Mouse (Mus musculus) hindbrain, embryonic 14.5 days (tissue): ENCODE measurements at regions not wholly inside any gene's neighbourhood (a gene's known extent, or its start where the extent isn't known, plus 50 kb on each side); places are given as distances from the start of the nearest gene placed in this dataset.
A peak's percentile ranks its signal among the peaks of the same experiment; 100 is the strongest.

Source experiments
- ATAC-seq: fragments of 200-750 bp; cut with Nextera tagmentation; 2 replicates; pipeline ENCODE4 v1.8.0; 2017; ENCODE audit warnings: moderate number of reproducible peaks, mild to moderate bottlenecking, moderate TSS enrichment, moderate library complexity; ENCODE audit not compliant: low FRiP score
- DNase-seq: peaks from one replicate; pipeline ENCODE4 v3.0.0-alpha.2; 2015; ENCODE audit warnings: low spot score
- H3K27ac ChIP-seq: fragments of 300-500 bp; sonication (generic); 2 replicates; pipeline ENCODE4 v1.5.1; 2014; ENCODE audit warnings: mild to moderate bottlenecking, moderate library complexity
- H3K27me3 ChIP-seq: fragments of 300-500 bp; sonication (generic); 2 replicates; pipeline ENCODE4 v1.6.1; 2014; ENCODE audit warnings: mild to moderate bottlenecking, low read length, mixed read lengths; ENCODE audit not compliant: control insufficient read depth, insufficient read depth
- H3K36me3 ChIP-seq: fragments of 300-500 bp; sonication (generic); replicated peaks from 2 replicates; pipeline ENCODE4 v1.6.1; 2014; ENCODE audit not compliant: control insufficient read depth, insufficient read depth
- H3K4me1 ChIP-seq: fragments of 300-500 bp; sonication (generic); replicated peaks from 2 replicates; pipeline ENCODE4 v1.6.1; 2014; ENCODE audit warnings: antibody characterized with exemption, low read length, mixed read lengths; ENCODE audit not compliant: control insufficient read depth, insufficient read depth
- H3K4me2 ChIP-seq: fragments of 300-500 bp; sonication (generic); replicated peaks from 2 replicates; pipeline ENCODE4 v1.6.1; 2014; ENCODE audit warnings: mild to moderate bottlenecking, moderate library complexity
- H3K4me3 ChIP-seq: fragments of 300-500 bp; sonication (generic); replicated peaks from 2 replicates; pipeline ENCODE4 v1.5.1; 2014; ENCODE audit warnings: mild to moderate bottlenecking, low read length
- H3K9ac ChIP-seq: fragments of 300-500 bp; sonication (generic); 2 replicates; pipeline ENCODE4 v1.6.1; 2014
- H3K9me3 ChIP-seq: fragments of 300-500 bp; sonication (generic); 2 replicates; pipeline ENCODE4 v1.6.1; 2016; ENCODE audit warnings: low read length; ENCODE audit not compliant: control insufficient read depth
- WGBS: fragments of 180-500 bp; shearing (Covaris S2); extraction: QIAGEN DNeasy Blood & Tissue Kit; methylation state at CpG from one replicate; pipeline ENCODE4 v1.1.7; 2014; 5-methylcytosine and 5-hydroxymethylcytosine counted together

- Histone ChIP-seq H3K27ac (no peak overlapping the region), H3K4me3 (no peak overlapping the region), H3K9ac (no peak overlapping the region), H3K36me3 (no peaks in the 10 kb centered on the region), H3K27me3 (no peaks in the 10 kb centered on the region), H3K9me3 (no peaks in the 10 kb centered on the region), H3K4me1 (no peaks in the 10 kb centered on the region), H3K4me2 (no peak overlapping the region)
- DNase-seq (no peak), ATAC-seq (no peak)
- WGBS: 42% methylated on average over 1 of the region's 1 CpGs
These were observed 1650.7 kb upstream of the Tenm2 start for GRCm38 (mm10) chr11:38886466-38886865.

- no peaks in the 10 kb centered on the region for H3K4me1 ChIP-seq
- peak; percentile 70 for ATAC-seq
- DNase-seq: peak; percentile 57
- peak overlapping the region; percentile 29; the same call in 1 of the 2 replicates for H3K27ac ChIP-seq
- no peak overlapping the region for H3K4me3 ChIP-seq
- no peaks in the 10 kb centered on the region for H3K27me3 ChIP-seq
- H3K4me2 ChIP-seq: peak overlapping the region; percentile 13; the same call in 1 of the 2 replicates
- H3K9me3 ChIP-seq: no peaks in the 10 kb centered on the region
- 0 out of 2 replicates have a peak overlapping the region, but pooled peaks have one; percentile 9 for H3K9ac ChIP-seq
- no peaks in the 10 kb centered on the region for H3K36me3 ChIP-seq
- WGBS: 18% methylated on average over 9 of the region's 9 CpGs
These were observed 1626.0 kb upstream of the Tenm2 start for GRCm38 (mm10) chr11:38861622-38862345.

DNA sequence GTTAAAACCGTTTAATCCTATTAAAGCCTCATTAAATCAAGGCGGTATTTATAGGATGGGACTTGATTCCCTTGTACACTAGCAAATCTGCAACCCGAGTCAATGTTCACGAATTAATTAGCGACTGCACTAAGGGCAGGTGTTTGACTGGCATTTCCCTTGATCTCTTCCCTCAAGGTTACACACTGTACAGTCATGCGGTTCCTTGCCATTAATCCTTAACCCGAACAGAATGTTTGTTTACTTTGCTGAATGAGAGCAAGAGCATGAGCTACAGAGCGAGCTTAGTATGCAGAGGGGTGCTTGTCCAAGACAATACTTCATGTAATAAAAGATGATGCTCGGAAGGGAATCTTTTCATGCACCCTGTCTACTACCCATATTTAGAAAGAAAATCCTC lies 1620.9 kb upstream of the Tenm2 start:
- no peak overlapping the region for H3K27ac ChIP-seq
- H3K4me2 ChIP-seq: no peak overlapping the region
- 70% methylated on average over 9 of the region's 9 CpGs for WGBS
- no peak for DNase-seq
- no peaks in the 10 kb centered on the region for H3K9me3 ChIP-seq
- no peak overlapping the region for H3K9ac ChIP-seq
- H3K4me3 ChIP-seq: no peak overlapping the region
- no peaks in the 10 kb centered on the region for H3K27me3 ChIP-seq
- H3K36me3 ChIP-seq: no peaks in the 10 kb centered on the region
- no peaks in the 10 kb centered on the region for H3K4me1 ChIP-seq
- no peak for ATAC-seq

DNA sequence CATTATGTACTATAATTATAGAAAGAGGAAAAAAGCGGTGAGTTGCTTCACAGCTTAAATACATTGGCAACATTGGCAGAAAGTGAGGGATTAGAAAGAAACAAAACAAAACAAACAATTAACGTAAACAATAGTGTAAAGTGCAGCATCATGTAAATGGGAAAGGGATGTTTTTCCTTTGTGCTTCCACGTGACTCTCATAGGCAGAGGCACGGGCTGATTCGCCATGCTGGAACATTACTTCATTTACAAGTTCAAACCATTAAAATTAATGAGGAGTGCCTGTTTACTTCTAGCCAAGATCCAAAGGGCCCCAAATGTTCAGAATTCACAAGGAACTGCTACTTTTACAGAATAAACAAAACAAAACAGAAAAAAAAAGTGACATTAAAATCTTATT lies 1593.4 kb upstream of the Tenm2 start:
- no peak overlapping the region for H3K4me3 ChIP-seq
- H3K27ac ChIP-seq: no peak overlapping the region
- ATAC-seq: no peak
- no peaks in the 10 kb centered on the region for H3K36me3 ChIP-seq
- H3K4me1 ChIP-seq: no peaks in the 10 kb centered on the region
- WGBS: 57% methylated on average over 5 of the region's 5 CpGs
- no peak overlapping the region for H3K4me2 ChIP-seq
- H3K9me3 ChIP-seq: no peaks in the 10 kb centered on the region
- no peaks in the 10 kb centered on the region for H3K27me3 ChIP-seq
- H3K9ac ChIP-seq: no peak overlapping the region
- DNase-seq: no peak

GRCm38 (mm10) chr11:38828375-38828774 lies 1592.6 kb upstream of the Tenm2 start:
- ATAC-seq (no peak), DNase-seq (no peak)
- no peak overlapping the region for H3K4me2 ChIP-seq
- no peaks in the 10 kb centered on the region for H3K36me3 ChIP-seq
- no peaks in the 10 kb centered on the region for H3K27me3 ChIP-seq
- no peaks in the 10 kb centered on the region for H3K9me3 ChIP-seq
- 45% methylated on average over 2 of the region's 2 CpGs for whole genome bisulfite sequencing
- no peak overlapping the region for H3K27ac ChIP-seq
- no peak overlapping the region for H3K9ac ChIP-seq
- no peaks in the 10 kb centered on the region for H3K4me1 ChIP-seq
- no peak overlapping the region for H3K4me3 ChIP-seq

DNA sequence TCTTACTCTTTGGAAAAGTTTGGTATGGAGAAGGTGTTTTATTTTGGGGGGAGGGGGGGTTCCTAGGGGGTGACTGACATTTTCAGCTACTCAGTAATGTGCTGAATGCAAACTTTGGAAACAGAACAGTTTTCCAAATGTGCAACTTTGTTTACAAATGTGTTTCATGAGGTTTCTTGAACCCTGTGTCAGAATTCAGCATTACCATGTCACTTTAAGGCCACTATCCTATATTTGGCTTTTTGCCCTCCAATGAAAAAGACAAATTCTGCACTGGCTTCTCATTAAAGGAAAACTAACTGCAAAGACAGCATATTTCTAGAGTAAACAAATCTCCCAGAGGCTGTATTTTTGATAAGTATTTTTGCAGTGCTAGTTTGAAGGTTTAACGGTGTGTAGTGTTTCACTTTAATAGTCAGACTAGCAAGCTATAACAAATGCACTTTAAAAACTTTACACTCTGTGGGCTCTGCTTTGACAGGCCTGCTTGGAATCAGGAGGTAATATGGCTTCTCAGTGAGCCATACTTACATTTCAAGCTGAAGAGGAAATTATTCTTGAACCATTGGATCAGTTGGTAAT lies 1589.5 kb upstream of the Tenm2 start:
- DNase-seq (no peak), ATAC-seq (no peak)
- Histone ChIP-seq H3K27me3 (no peaks in the 10 kb centered on the region), H3K4me1 (no peaks in the 10 kb centered on the region), H3K9me3 (no peaks in the 10 kb centered on the region), H3K27ac (no peak overlapping the region), H3K4me3 (no peak overlapping the region), H3K4me2 (no peak overlapping the region), H3K9ac (no peak overlapping the region), H3K36me3 (no peaks in the 10 kb centered on the region)
- WGBS: 88% methylated on average over 1 of the region's 1 CpGs

DNA sequence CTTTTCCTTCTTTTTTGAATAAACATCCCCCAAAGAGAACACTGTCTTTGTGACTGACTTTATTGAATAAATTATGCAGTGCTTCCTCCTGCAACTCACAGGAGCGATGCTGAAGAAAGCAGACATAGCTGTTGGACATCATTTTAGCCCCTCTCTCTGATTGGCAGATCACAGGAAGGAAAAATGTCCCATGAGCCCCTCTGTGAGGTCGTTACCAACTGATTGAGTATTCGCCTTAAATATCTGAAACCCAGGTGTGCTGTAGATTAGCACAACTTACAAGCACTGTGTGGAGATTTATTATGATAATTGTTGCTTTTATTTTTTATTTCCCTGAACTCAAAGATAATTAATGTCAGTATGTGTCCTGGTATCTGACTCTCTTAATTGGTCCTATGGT lies 1582.4 kb upstream of the Tenm2 start:
- Histone ChIP-seq H3K4me1 (no peaks in the 10 kb centered on the region), H3K9ac (no peak overlapping the region), H3K4me3 (no peak overlapping the region), H3K9me3 (no peaks in the 10 kb centered on the region), H3K27me3 (no peaks in the 10 kb centered on the region), H3K27ac (no peak overlapping the region), H3K36me3 (no peaks in the 10 kb centered on the region), H3K4me2 (no peak overlapping the region)
- no peak for ATAC-seq
- no peak for DNase-seq
- WGBS: 54% methylated on average over 3 of the region's 3 CpGs

- H3K4me1 ChIP-seq: no peaks in the 10 kb centered on the region
- no peaks in the 10 kb centered on the region for H3K36me3 ChIP-seq
- ATAC-seq: no peak
- WGBS: 88% methylated on average over 4 of the region's 4 CpGs
- no peak overlapping the region for H3K4me3 ChIP-seq
- H3K27me3 ChIP-seq: no peaks in the 10 kb centered on the region
- DNase-seq: no peak
- no peak overlapping the region for H3K4me2 ChIP-seq
- no peak overlapping the region for H3K9ac ChIP-seq
- H3K27ac ChIP-seq: no peak overlapping the region
- no peaks in the 10 kb centered on the region for H3K9me3 ChIP-seq
These were observed 1547.8 kb upstream of the Tenm2 start for GRCm38 (mm10) chr11:38783548-38783947.

GRCm38 (mm10) chr11:38779585-38779984 lies 1543.8 kb upstream of the Tenm2 start:
- Histone ChIP-seq H3K27ac (no peak overlapping the region), H3K9ac (no peak overlapping the region), H3K36me3 (no peaks in the 10 kb centered on the region), H3K9me3 (no peaks in the 10 kb centered on the region), H3K4me3 (no peak overlapping the region), H3K4me2 (no peak overlapping the region), H3K27me3 (no peaks in the 10 kb centered on the region), H3K4me1 (no peaks in the 10 kb centered on the region)
- ATAC-seq (no peak), DNase-seq (no peak)
- WGBS: 38% methylated on average over 1 of the region's 1 CpGs
